ENCODE assay signal across 9 mouse cellular contexts in genomic region chr10:13429766-13430165, GRCm38 (mm10). TPM values are rescaled to one million over a fixed set of nuclear protein-coding genes. Genes with fewer than 3 reads are reported as not detected.
DNase-seq lines count a peak whose midpoint lies in the region; ATAC-seq and TF ChIP-seq lines count a peak whose summit lies in the region.
"Had no signal": no experiment of that assay in that cellular context is flagged by ENCODE, and none has a peak within 500 bp of the region (broad histone marks: within the 10 kb centered on the region; RNA-seq: fewer than 3 reads in every experiment).

No protein-coding gene starts in this region.

- no peak overlapping the region for H3K4me3 ChIP-seq in kidney, adult 2 months (ENCODE audit: insufficient read depth, low read depth, low read length)
- H3K4me3 ChIP-seq in kidney, embryonic 15.5 days (replicated peaks), result no peak overlapping the region
- no peak overlapping the region for H3K4me3 ChIP-seq in forebrain, embryonic 12.5 days (replicated peaks)
- no peak overlapping the region for H3K4me3 ChIP-seq in hindbrain, embryonic 10.5 days
- H3K4me3 ChIP-seq in small intestine, adult 2 months (ENCODE audit: low read depth, low read length), result no peak overlapping the region
- H3K4me3 ChIP-seq: megakaryocyte, embryonic 14.5 days had no signal

- H3K27me3 ChIP-seq in kidney, adult 2 months (replicated peaks; ENCODE audit: control insufficient read depth, insufficient read depth, low read length), result no peaks in the 10 kb centered on the region
- no peaks in the 10 kb centered on the region for H3K27me3 ChIP-seq in kidney, embryonic 15.5 days
- H3K27me3 ChIP-seq in forebrain, embryonic 12.5 days, result peaks cover 11% of the 10 kb centered on the region; the same call in 1 of the 2 replicates
- 0 out of 2 replicates have a peak, but pooled peaks cover 4% of the 10 kb centered on the region for H3K27me3 ChIP-seq in hindbrain, embryonic 10.5 days (ENCODE audit: insufficient read depth, poor library complexity, severe bottlenecking)
- no peaks in the 10 kb centered on the region for H3K27me3 ChIP-seq in small intestine, adult 2 months (ENCODE audit: control insufficient read depth, insufficient read depth, low read length)

- no peak overlapping the region for H3K4me2 ChIP-seq in kidney, embryonic 15.5 days
- H3K4me2 ChIP-seq in forebrain, embryonic 12.5 days, result no peak overlapping the region

- no peak for TF ChIP-seq POLR2A in kidney, adult 2 months (IDR thresholded peaks at IDR 0.05; ENCODE audit: low read depth, low read length)
- no peak for TF ChIP-seq POLR2A in small intestine, adult 2 months (IDR thresholded peaks at IDR 0.05; ENCODE audit: low read depth, low read length)

- no peak for ATAC-seq in kidney, embryonic 15.5 days (replicated peaks; ENCODE audit: low FRiP score)
- ATAC-seq in forebrain, embryonic 12.5 days (ENCODE audit: low FRiP score), result peak; percentile 54; the same call in 1 of the 2 replicates

- H3K4me1 ChIP-seq in kidney, adult 2 months (ENCODE audit: control insufficient read depth, insufficient read depth, low read length), result peaks cover 8% of the 10 kb centered on the region; the same call in 1 of the 2 replicates
- H3K4me1 ChIP-seq in kidney, embryonic 15.5 days, result peaks cover 26% of the 10 kb centered on the region
- peaks cover 29% of the 10 kb centered on the region for H3K4me1 ChIP-seq in forebrain, embryonic 12.5 days
- peaks cover 23% of the 10 kb centered on the region for H3K4me1 ChIP-seq in hindbrain, embryonic 10.5 days (replicated peaks)
- H3K4me1 ChIP-seq in small intestine, adult 2 months (ENCODE audit: control insufficient read depth, insufficient read depth, insufficient read length, low read length), result no peaks in the 10 kb centered on the region

- no peak overlapping the region for H3K27ac ChIP-seq in kidney, adult 2 months (ENCODE audit: insufficient read depth, low read depth, low read length)
- no peak overlapping the region for H3K27ac ChIP-seq in kidney, embryonic 15.5 days
- H3K27ac ChIP-seq in forebrain, embryonic 12.5 days, result no peak overlapping the region
- no peak overlapping the region for H3K27ac ChIP-seq in hindbrain, embryonic 10.5 days
- H3K27ac ChIP-seq in small intestine, adult 2 months (ENCODE audit: insufficient read depth, low read depth, low read length), result no peak overlapping the region

- H3K9me3 ChIP-seq in kidney, embryonic 15.5 days (replicated peaks), result no peaks in the 10 kb centered on the region
- no peaks in the 10 kb centered on the region for H3K9me3 ChIP-seq in forebrain, embryonic 12.5 days
- H3K9me3 ChIP-seq in hindbrain, embryonic 10.5 days, result no peaks in the 10 kb centered on the region
- H3K9me3 ChIP-seq: megakaryocyte, embryonic 14.5 days had no signal

- 17% methylated on average over 5 of the region's 5 CpGs for WGBS in kidney, adult 2 months
- WGBS in kidney, embryonic 15.5 days, result 13% methylated on average over 5 of the region's 5 CpGs
- WGBS in forebrain, embryonic 12.5 days, result 9% methylated on average over 5 of the region's 5 CpGs
- WGBS in hindbrain, embryonic 10.5 days, result 14% methylated on average over 5 of the region's 5 CpGs
- WGBS in small intestine, adult 2 months, result 19% methylated on average over 5 of the region's 5 CpGs

- no peak overlapping the region for H3K9ac ChIP-seq in kidney, embryonic 15.5 days
- no peak overlapping the region for H3K9ac ChIP-seq in forebrain, embryonic 12.5 days

- peak; percentile 67 for DNase-seq in kidney, adult 2 months
- DNase-seq in adrenal gland, postnatal 4 days (ENCODE audit: low spot score in 2 of 2), result peak; percentile 15 to 30
- peak; percentile 65 for DNase-seq in hindbrain, embryonic 10.5 days (ENCODE audit: low spot score)
- DNase-seq in left cerebral cortex, adult 11 months (ENCODE audit: low spot score), result peak; percentile 32
- DNase-seq in mesoderm, embryonic 11.5 days (ENCODE audit: low read depth, low spot score), result peak; percentile 72

- peak; percentile 72 for TF ChIP-seq CTCF in kidney, adult 2 months (conservative IDR thresholded peaks at IDR 0.05; ENCODE audit: insufficient read depth, insufficient read length, low read depth, low read length)
- TF ChIP-seq CTCF in small intestine, adult 2 months (IDR thresholded peaks at IDR 0.05; ENCODE audit: extremely low read depth, insufficient read length, insufficient replicate concordance, low read depth, low read length), result peak; percentile 65; the same call in 1 of the 2 replicates

- H3K36me3 ChIP-seq in kidney, adult 2 months (ENCODE audit: control insufficient read depth, insufficient read depth, low read length), result no peaks in the 10 kb centered on the region
- no peaks in the 10 kb centered on the region for H3K36me3 ChIP-seq in kidney, embryonic 15.5 days
- H3K36me3 ChIP-seq in forebrain, embryonic 12.5 days (replicated peaks), result no peaks in the 10 kb centered on the region
- H3K36me3 ChIP-seq in hindbrain, embryonic 10.5 days, result no peaks in the 10 kb centered on the region
- no peaks in the 10 kb centered on the region for H3K36me3 ChIP-seq in small intestine, adult 2 months (ENCODE audit: control insufficient read depth, insufficient read depth, low read length)

RNA-seq across cellular contexts. Expression of gene Phactr2, which starts 44.4 kb away (rescaled TPM):
- polyA plus RNA-seq in kidney, adult 2 months (2012; rRNA removed), result 10.7 and 12.5 TPM in 2 replicates
- polyA plus RNA-seq in kidney, embryonic 15.5 days (2015; fragmentation: Nextera tagmentation; extraction: Ambion mirVana), result 28.1 and 30.6 TPM in 2 replicates
- 10 to 100 TPM; 49.5 to 53.4 TPM for total RNA-seq in adrenal gland, postnatal 4 days (2021)
- polyA plus RNA-seq in forebrain, embryonic 12.5 days (2016; fragmentation: Nextera tagmentation; extraction: Ambion mirVana), result 12.4 TPM in 2 replicates
- 10.7 and 11.0 TPM in 2 replicates for polyA plus RNA-seq in hindbrain, embryonic 10.5 days (2016; fragmentation: Nextera tagmentation; extraction: Ambion mirVana)
- 3.7 and 4.5 TPM in 2 replicates for polyA plus RNA-seq in small intestine, adult 2 months (2012; rRNA removed)
